Mouse (Mus musculus) Muller cell, postnatal 12 days (primary cell): ENCODE measurements around the gene Hepacam2.
"Not testable (repeated sequence)": the region's sequence is repeated elsewhere in the genome, so short reads cannot be mapped to it uniquely, and the experiment has no call there.

ENCODE experiments used
- DNase-seq: peaks from one replicate; pipeline ENCODE4 v3.0.0-alpha.2; 2015; ENCODE audit errors: inconsistent ontology term

The Hepacam2 gene

GRCm38 (mm10) chr6:3463594-3463993 is 34.5 kb downstream of the Hepacam2 start:
- no peak for DNase-seq

GRCm38 (mm10) chr6:3463026-3463425 is 35.1 kb downstream of the Hepacam2 start:
- DNase-seq: no peak

- DNase-seq: peak; percentile 58
Measured at GRCm38 (mm10) chr6:3455944-3456536, 42.1 kb downstream of the Hepacam2 start.

GRCm38 (mm10) chr6:3454421-3454820 is 43.7 kb downstream of the Hepacam2 start:
- DNase-seq: no peak

GRCm38 (mm10) chr6:3447404-3447803 is 50.7 kb downstream of the Hepacam2 start:
- DNase-seq: peak; percentile 63

- no peak for DNase-seq
Measured at GRCm38 (mm10) chr6:3443905-3444304, 54.2 kb downstream of the Hepacam2 start.

GRCm38 (mm10) chr6:3436087-3436486 is 62.0 kb downstream of the Hepacam2 start:
- no peak for DNase-seq

GRCm38 (mm10) chr6:3430976-3431375 is 67.1 kb downstream of the Hepacam2 start:
- not testable (repeated sequence) for DNase-seq

- DNase-seq: no peak
Measured at GRCm38 (mm10) chr6:3427047-3427446, 71.1 kb downstream of the Hepacam2 start.

GRCm38 (mm10) chr6:3425333-3425732 is 72.8 kb downstream of the Hepacam2 start:
- not testable (repeated sequence) for DNase-seq

- DNase-seq: not testable (repeated sequence)
Measured at GRCm38 (mm10) chr6:3424613-3425277, 73.4 kb downstream of the Hepacam2 start.
